Mouse (Mus musculus) myocyte (in vitro differentiated cells): Measurements from ENCODE around the gene Sema6d.

ENCODE experiments used
- POLR2A ChIP-seq: IDR thresholded peaks from one replicate; pipeline ENCODE4 v1.6.1; 2011; ENCODE audit warnings: low read depth, mild to moderate bottlenecking, control low read depth, moderate library complexity; ENCODE audit not compliant: insufficient read length
- SRF ChIP-seq: IDR thresholded peaks from one replicate; pipeline ENCODE4 v1.6.1; 2011; ENCODE audit warnings: low read depth; ENCODE audit not compliant: control insufficient read depth, insufficient read length
- TCF12 ChIP-seq: IDR thresholded peaks from one replicate; pipeline ENCODE4 v1.6.1; 2011; ENCODE audit warnings: mild to moderate bottlenecking, control low read depth; ENCODE audit not compliant: poor library complexity, insufficient read depth, severe bottlenecking
- TCF3 ChIP-seq: IDR thresholded peaks from one replicate; pipeline ENCODE4 v1.6.1; 2011; ENCODE audit warnings: low read depth, control low read depth; ENCODE audit not compliant: insufficient read length
- USF1 ChIP-seq: IDR thresholded peaks from one replicate; pipeline ENCODE4 v1.6.1; 2011; ENCODE audit warnings: low read depth, mild to moderate bottlenecking, control low read depth, moderate library complexity

GRCm38 (mm10) chr2:124617440-124617839 lies 527.7 kb downstream of the Sema6d start:
- TF ChIP-seq POLR2A (no peak), USF1 (no peak), TCF12 (no peak), TCF3 (no peak), SRF (no peak)
